Mouse (Mus musculus): Measurements from ENCODE around the gene Txnip. TPM values are rescaled to one million over a fixed set of nuclear protein-coding genes. Genes with fewer than 3 reads are reported as not detected.

Gene Txnip
- polyA plus RNA-seq, 1 experiment from 2014 or later: 59.9 TPM

GRCm38 (mm10) chr3:96575272-96575984, 17.7 kb downstream of the Txnip start:
- no peaks in the 10 kb centered on the region for H3K36me3 ChIP-seq
- whole genome bisulfite sequencing: 82% methylated on average over 8 of the region's 8 CpGs
- no peaks in the 10 kb centered on the region for H3K27me3 ChIP-seq (ENCODE audit: insufficient read depth, poor library complexity, severe bottlenecking)
- no peak for DNase-seq (ENCODE audit: low spot score)
- H3K27ac ChIP-seq: peak overlapping the region; percentile 92
- no peaks in the 10 kb centered on the region for H3K9me3 ChIP-seq
- H3K4me1 ChIP-seq: peaks cover 70% of the 10 kb centered on the region
- peak overlapping the region; percentile 41; the same call in 1 of the 2 replicates for H3K4me3 ChIP-seq

GRCm38 (mm10) chr3:96576005-96576658, 18.4 kb downstream of the Txnip start:
- DNase-seq (ENCODE audit: low spot score): no peak
- Histone ChIP-seq H3K36me3 (no peaks in the 10 kb centered on the region), H3K4me1 (peaks cover 74% of the 10 kb centered on the region)

GRCm38 (mm10) chr3:96576690-96577541, 19.2 kb downstream of the Txnip start, which contains the start of gene Gm16253:
TSS of gene Gm16253 (plus strand) at chr3:96576984.
- peak within 1 kb of the TSS; percentile 41 for H3K4me3 ChIP-seq
- no peaks in the 10 kb centered on the region for H3K27me3 ChIP-seq (ENCODE audit: insufficient read depth, poor library complexity, severe bottlenecking)
- no peaks in the 10 kb centered on the region for H3K9me3 ChIP-seq
- DNase-seq (ENCODE audit: low spot score): peak; percentile 97
- H3K27ac ChIP-seq: peak within 1 kb of the TSS; percentile 92
- H3K36me3 ChIP-seq: no peaks in the 10 kb centered on the region
- peaks cover 73% of the 10 kb centered on the region for H3K4me1 ChIP-seq
- 16% methylated on average over 17 of the region's 17 CpGs for WGBS

More at GRCm38 (mm10) chr3:96576005-96576658, 18.4 kb downstream of the Txnip start:
- Histone ChIP-seq H3K9me3 (no peaks in the 10 kb centered on the region), H3K4me3 (peak overlapping the region; percentile 41), H3K27ac (peak overlapping the region; percentile 92), H3K27me3 (ENCODE audit: insufficient read depth, poor library complexity, severe bottlenecking) (no peaks in the 10 kb centered on the region)
- WGBS: 34% methylated on average over 14 of the region's 14 CpGs

GRCm38 (mm10) chr3:96577566-96577965, 19.8 kb downstream of the Txnip start:
- WGBS: 77% methylated on average over 4 of the region's 4 CpGs
- Histone ChIP-seq H3K9me3 (no peaks in the 10 kb centered on the region), H3K4me1 (peaks cover 71% of the 10 kb centered on the region)

GRCm38 (mm10) chr3:96578561-96579238, 20.9 kb downstream of the Txnip start:
- peaks cover 66% of the 10 kb centered on the region for H3K4me1 ChIP-seq
- peak overlapping the region; percentile 81 for H3K27ac ChIP-seq

More at GRCm38 (mm10) chr3:96577566-96577965, 19.8 kb downstream of the Txnip start:
- Histone ChIP-seq H3K4me3 (peak overlapping the region; percentile 41), H3K27ac (peak overlapping the region; percentile 92), H3K27me3 (ENCODE audit: insufficient read depth, poor library complexity, severe bottlenecking) (no peaks in the 10 kb centered on the region), H3K36me3 (no peaks in the 10 kb centered on the region)
- DNase-seq (ENCODE audit: low spot score): no peak

GRCm38 (mm10) chr3:96579239-96579750, 21.5 kb downstream of the Txnip start:
- H3K4me1 ChIP-seq: peaks cover 60% of the 10 kb centered on the region
- H3K27ac ChIP-seq: peak overlapping the region; percentile 81
- no peak for DNase-seq (ENCODE audit: low spot score)
- WGBS: 76% methylated on average over 4 of the region's 4 CpGs
- H3K9me3 ChIP-seq: no peaks in the 10 kb centered on the region
- peaks cover 3% of the 10 kb centered on the region; the same call in 1 of the 2 replicates for H3K36me3 ChIP-seq
- no peak overlapping the region for H3K4me3 ChIP-seq
- no peaks in the 10 kb centered on the region for H3K27me3 ChIP-seq (ENCODE audit: insufficient read depth, poor library complexity, severe bottlenecking)

More at GRCm38 (mm10) chr3:96578561-96579238, 20.9 kb downstream of the Txnip start:
- WGBS: 81% methylated on average over 12 of the region's 12 CpGs
- Histone ChIP-seq H3K9me3 (no peaks in the 10 kb centered on the region), H3K4me3 (no peak overlapping the region), H3K27me3 (ENCODE audit: insufficient read depth, poor library complexity, severe bottlenecking) (no peaks in the 10 kb centered on the region), H3K36me3 (peaks cover 1% of the 10 kb centered on the region; the same call in 1 of the 2 replicates)
- no peak for DNase-seq (ENCODE audit: low spot score)

GRCm38 (mm10) chr3:96579885-96580454, 22.2 kb downstream of the Txnip start:
- Histone ChIP-seq H3K27me3 (ENCODE audit: insufficient read depth, poor library complexity, severe bottlenecking) (no peaks in the 10 kb centered on the region), H3K9me3 (no peaks in the 10 kb centered on the region), H3K27ac (peak overlapping the region; percentile 81), H3K4me1 (peaks cover 56% of the 10 kb centered on the region), H3K36me3 (peaks cover 3% of the 10 kb centered on the region; the same call in 1 of the 2 replicates), H3K4me3 (peak overlapping the region; percentile 51)
- peak; percentile 94 for DNase-seq (ENCODE audit: low spot score)
- 7% methylated on average over 16 of the region's 16 CpGs for WGBS

- Histone ChIP-seq H3K27ac (0 out of 2 replicates have a peak overlapping the region, but pooled peaks have one; percentile 22), H3K4me1 (peaks cover 45% of the 10 kb centered on the region), H3K4me3 (peak overlapping the region; percentile 51), H3K36me3 (peaks cover 3% of the 10 kb centered on the region; the same call in 1 of the 2 replicates), H3K9me3 (no peaks in the 10 kb centered on the region), H3K27me3 (ENCODE audit: insufficient read depth, poor library complexity, severe bottlenecking) (no peaks in the 10 kb centered on the region)
- WGBS: 41% methylated on average over 6 of the region's 6 CpGs
- no peak for DNase-seq (ENCODE audit: low spot score)
These were observed 23.4 kb downstream of the Txnip start for GRCm38 (mm10) chr3:96581141-96581540.

GRCm38 (mm10) chr3:96581771-96582515, 24.2 kb downstream of the Txnip start:
- H3K9me3 ChIP-seq: no peaks in the 10 kb centered on the region
- no peak overlapping the region for H3K27ac ChIP-seq
- no peaks in the 10 kb centered on the region for H3K27me3 ChIP-seq (ENCODE audit: insufficient read depth, poor library complexity, severe bottlenecking)
- peaks cover 3% of the 10 kb centered on the region; the same call in 1 of the 2 replicates for H3K36me3 ChIP-seq
- 77% methylated on average over 16 of the region's 16 CpGs for WGBS
- DNase-seq (ENCODE audit: low spot score): no peak
- no peak overlapping the region for H3K4me3 ChIP-seq
- peaks cover 37% of the 10 kb centered on the region for H3K4me1 ChIP-seq

GRCm38 (mm10) chr3:96583386-96583785, 25.6 kb downstream of the Txnip start:
- Histone ChIP-seq H3K27me3 (ENCODE audit: insufficient read depth, poor library complexity, severe bottlenecking) (no peaks in the 10 kb centered on the region), H3K9me3 (no peaks in the 10 kb centered on the region), H3K27ac (no peak overlapping the region), H3K4me1 (peaks cover 27% of the 10 kb centered on the region), H3K36me3 (peaks cover 3% of the 10 kb centered on the region; the same call in 1 of the 2 replicates), H3K4me3 (no peak overlapping the region)
- DNase-seq (ENCODE audit: low spot score): no peak
- 86% methylated on average over 5 of the region's 5 CpGs for whole genome bisulfite sequencing

- Histone ChIP-seq H3K9me3 (no peaks in the 10 kb centered on the region), H3K27me3 (ENCODE audit: insufficient read depth, poor library complexity, severe bottlenecking) (peaks cover 10% of the 10 kb centered on the region), H3K36me3 (peaks cover 8% of the 10 kb centered on the region), H3K4me3 (no peak overlapping the region), H3K27ac (no peak overlapping the region), H3K4me1 (peaks cover 16% of the 10 kb centered on the region)
- WGBS: 75% methylated on average over 4 of the region's 4 CpGs
- DNase-seq (ENCODE audit: low spot score): no peak
These were observed 32.9 kb downstream of the Txnip start for GRCm38 (mm10) chr3:96590657-96591056.
